Mouse (Mus musculus) liver, postnatal 0 days (tissue): ENCODE data around the gene Rnf166. TPM values are rescaled to one million over a fixed set of nuclear protein-coding genes. Genes with fewer than 3 reads are reported as not detected.

Experiments
- ATAC-seq: fragments of 200-750 bp; cut with Nextera tagmentation; 2 replicates; pipeline ENCODE4 v1.8.0; 2017; ENCODE audit warnings: mild to moderate bottlenecking, moderate library complexity
- DNase-seq: peaks from one replicate; pipeline ENCODE4 v3.0.0-alpha.2; 2016
- H3K27ac ChIP-seq: fragments of 300-500 bp; sonication (generic); 2 replicates; pipeline ENCODE4 v1.5.1; 2014; ENCODE audit warnings: antibody characterized with exemption, moderate library complexity, mild to moderate bottlenecking, low read depth
- H3K27me3 ChIP-seq: fragments of 300-500 bp; sonication (generic); 2 replicates; pipeline ENCODE4 v1.6.1; 2014; ENCODE audit warnings: low read length, control low read depth, mixed read lengths; ENCODE audit not compliant: insufficient read depth
- H3K36me3 ChIP-seq: fragments of 300-500 bp; sonication (generic); replicated peaks from 2 replicates; pipeline ENCODE4 v1.6.1; 2014; ENCODE audit warnings: mild to moderate bottlenecking, control low read depth, low read length, moderate library complexity, mixed read lengths; ENCODE audit not compliant: insufficient read depth
- H3K4me1 ChIP-seq: fragments of 300-500 bp; sonication (generic); 2 replicates; pipeline ENCODE4 v1.6.1; 2014; ENCODE audit warnings: antibody characterized with exemption, mild to moderate bottlenecking, control low read depth; ENCODE audit not compliant: insufficient read depth
- H3K4me2 ChIP-seq: fragments of 300-500 bp; sonication (generic); 2 replicates; pipeline ENCODE4 v1.6.1; 2014; ENCODE audit warnings: low read depth, mild to moderate bottlenecking, low read length, moderate library complexity, mixed read lengths
- H3K4me3 ChIP-seq: fragments of 300-500 bp; sonication (generic); 2 replicates; pipeline ENCODE4 v1.5.1; 2014; ENCODE audit warnings: low read depth, low read length
- H3K9ac ChIP-seq: fragments of 300-500 bp; sonication (generic); replicated peaks from 2 replicates; pipeline ENCODE4 v1.6.1; 2014; ENCODE audit warnings: mild to moderate bottlenecking, moderate library complexity
- H3K9me3 ChIP-seq: fragments of 300-500 bp; sonication (generic); 2 replicates; pipeline ENCODE4 v1.6.1; 2016; ENCODE audit warnings: mild to moderate bottlenecking, control low read depth, low read length, mixed read lengths
- CTCF ChIP-seq: sonication (generic); IDR thresholded peaks from 2 replicates; pipeline ENCODE4 v1.5.1; 2016; ENCODE audit warnings: antibody characterized with exemption, low read depth
- EP300 ChIP-seq: IDR thresholded peaks from 2 replicates; pipeline ENCODE4 v1.6.1; 2016; ENCODE audit warnings: antibody characterized with exemption, low read depth, mild to moderate bottlenecking
- WGBS: fragments of 180-500 bp; shearing (Covaris S2); extraction: QIAGEN DNeasy Blood & Tissue Kit; methylation state at CpG from one replicate; pipeline ENCODE4 v1.1.7; 2014; ENCODE audit not compliant: insufficient replicate concordance; 5-methylcytosine and 5-hydroxymethylcytosine counted together
- polyA plus RNA-seq: library from polyadenylated mRNA; unstranded; fragments of >200 nt; fragmentation: Nextera tagmentation; extraction: Ambion mirVana; gene quantifications from 2 replicates; pipeline ENCODE4 v1.2.1, GENCODE M21; 2015

Rnf166 gene
- polyA plus RNA-seq, 1 experiment from 2014 or later = 18.9 TPM

- WGBS = 60% methylated on average over 11 of the region's 11 CpGs
- H3K36me3 ChIP-seq = no peaks in the 10 kb centered on the region
These were observed 44.7 kb upstream of the Rnf166 start for GRCm38 (mm10) chr8:122520611-122521010.

GRCm38 (mm10) chr8:122517541-122518190, 41.8 kb upstream of the Rnf166 start:
- no peaks in the 10 kb centered on the region for H3K9me3 ChIP-seq
- peaks cover 9% of the 10 kb centered on the region for H3K36me3 ChIP-seq
- ATAC-seq (peak; percentile 59), DNase-seq (no peak)
- H3K27me3 ChIP-seq = no peaks in the 10 kb centered on the region
- 0 out of 2 replicates have a peak, but pooled peaks cover 3% of the 10 kb centered on the region for H3K4me1 ChIP-seq
- H3K27ac ChIP-seq = peak overlapping the region; percentile 60
- 0 out of 2 replicates have a peak overlapping the region, but pooled peaks have one; percentile 7 for H3K9ac ChIP-seq
- 36% methylated on average over 6 of the region's 6 CpGs for WGBS
- TF ChIP-seq EP300 = no peak
- no peak for TF ChIP-seq CTCF
- no peak overlapping the region for H3K4me3 ChIP-seq
- H3K4me2 ChIP-seq = 0 out of 2 replicates have a peak overlapping the region, but pooled peaks have one; percentile 23

More at GRCm38 (mm10) chr8:122520611-122521010, 44.7 kb upstream of the Rnf166 start:
- Histone ChIP-seq H3K4me2 (no peak overlapping the region), H3K9ac (no peak overlapping the region), H3K4me3 (no peak overlapping the region), H3K4me1 (peaks cover 27% of the 10 kb centered on the region), H3K9me3 (no peaks in the 10 kb centered on the region), H3K27ac (0 out of 2 replicates have a peak overlapping the region, but pooled peaks have one; percentile 7), H3K27me3 (no peaks in the 10 kb centered on the region)
- no peak for TF ChIP-seq EP300
- no peak for TF ChIP-seq CTCF
- DNase-seq = no peak
- no peak for ATAC-seq

- H3K9ac ChIP-seq = no peak overlapping the region
- H3K36me3 ChIP-seq = peaks cover 17% of the 10 kb centered on the region
- no peaks in the 10 kb centered on the region for H3K27me3 ChIP-seq
- H3K27ac ChIP-seq = no peak overlapping the region
- no peak for ATAC-seq
- no peak overlapping the region for H3K4me2 ChIP-seq
- H3K4me1 ChIP-seq = 0 out of 2 replicates have a peak, but pooled peaks cover 2% of the 10 kb centered on the region
- H3K9me3 ChIP-seq = no peaks in the 10 kb centered on the region
- TF ChIP-seq CTCF (no peak), EP300 (no peak)
- no peak for DNase-seq
- H3K4me3 ChIP-seq = no peak overlapping the region
- WGBS = 88% methylated on average over 14 of the region's 14 CpGs
These were observed 39.8 kb upstream of the Rnf166 start for GRCm38 (mm10) chr8:122515699-122516098.

- DNase-seq = no peak
These were observed 36.5 kb upstream of the Rnf166 start for GRCm38 (mm10) chr8:122512392-122512791.

GRCm38 (mm10) chr8:122511552-122511951, 35.7 kb upstream of the Rnf166 start:
- DNase-seq = no peak
- Histone ChIP-seq H3K9me3 (no peaks in the 10 kb centered on the region), H3K4me2 (no peak overlapping the region), H3K36me3 (peaks cover 22% of the 10 kb centered on the region), H3K9ac (no peak overlapping the region), H3K27me3 (no peaks in the 10 kb centered on the region), H3K27ac (no peak overlapping the region; the same call in 1 of the 2 replicates), H3K4me3 (no peak overlapping the region), H3K4me1 (no peaks in the 10 kb centered on the region)
- ATAC-seq = no peak
- WGBS = 85% methylated on average over 16 of the region's 16 CpGs
- TF ChIP-seq CTCF (no peak), EP300 (no peak)

More at GRCm38 (mm10) chr8:122512392-122512791, 36.5 kb upstream of the Rnf166 start:
- Histone ChIP-seq H3K27ac (no peak overlapping the region), H3K4me2 (no peak overlapping the region), H3K36me3 (peaks cover 21% of the 10 kb centered on the region), H3K9ac (no peak overlapping the region), H3K27me3 (no peaks in the 10 kb centered on the region), H3K9me3 (no peaks in the 10 kb centered on the region), H3K4me1 (no peaks in the 10 kb centered on the region), H3K4me3 (no peak overlapping the region)
- TF ChIP-seq CTCF = no peak
- no peak for TF ChIP-seq EP300
- no peak for ATAC-seq
- WGBS = 77% methylated on average over 7 of the region's 7 CpGs

GRCm38 (mm10) chr8:122500856-122501255, 25.0 kb upstream of the Rnf166 start:
- WGBS = 40% methylated on average over 10 of the region's 10 CpGs
- H3K4me1 ChIP-seq = no peaks in the 10 kb centered on the region
- H3K9ac ChIP-seq = no peak overlapping the region
- H3K27me3 ChIP-seq = no peaks in the 10 kb centered on the region
- H3K4me2 ChIP-seq = no peak overlapping the region
- H3K36me3 ChIP-seq = peaks cover 45% of the 10 kb centered on the region
- no peak overlapping the region for H3K4me3 ChIP-seq
- DNase-seq (peak; percentile 84), ATAC-seq (peak; percentile 77)
- TF ChIP-seq CTCF (peak; percentile 98), EP300 (no peak)
- H3K9me3 ChIP-seq = no peaks in the 10 kb centered on the region
- no peak overlapping the region for H3K27ac ChIP-seq
